Mouse (Mus musculus) intestine, postnatal 0 days (tissue): ENCODE data around the gene Spef1. TPM values are rescaled to one million over a fixed set of nuclear protein-coding genes. Genes with fewer than 3 reads are reported as not detected.

Experiments
- ATAC-seq: fragments of 200-750 bp; cut with Nextera tagmentation; 2 replicates; pipeline ENCODE4 v1.8.0; 2017; ENCODE audit warnings: mild to moderate bottlenecking, moderate TSS enrichment, moderate library complexity
- H3K27ac ChIP-seq: fragments of 300-500 bp; sonication (generic); 2 replicates; pipeline ENCODE4 v1.5.1; 2014; ENCODE audit warnings: mild to moderate bottlenecking, low read depth, low read length, moderate library complexity
- H3K27me3 ChIP-seq: fragments of 300-500 bp; sonication (generic); replicated peaks from 2 replicates; pipeline ENCODE4 v1.6.1; 2014; ENCODE audit warnings: low read length, mixed read lengths; ENCODE audit not compliant: control insufficient read depth, insufficient read depth
- H3K36me3 ChIP-seq: fragments of 300-500 bp; sonication (generic); 2 replicates; pipeline ENCODE4 v1.6.1; 2014; ENCODE audit warnings: mild to moderate bottlenecking, moderate library complexity; ENCODE audit not compliant: control insufficient read depth, insufficient read depth
- H3K4me1 ChIP-seq: fragments of 300-500 bp; sonication (generic); replicated peaks from 2 replicates; pipeline ENCODE4 v1.6.1; 2014; ENCODE audit warnings: antibody characterized with exemption, low read length, mixed read lengths; ENCODE audit not compliant: control insufficient read depth, insufficient read depth
- H3K4me2 ChIP-seq: fragments of 300-500 bp; sonication (generic); replicated peaks from 2 replicates; pipeline ENCODE4 v1.6.1; 2014; ENCODE audit warnings: low read depth, mild to moderate bottlenecking, moderate library complexity
- H3K4me3 ChIP-seq: fragments of 300-500 bp; sonication (generic); 2 replicates; pipeline ENCODE4 v1.5.1; 2014; ENCODE audit warnings: low read depth, low read length
- H3K9ac ChIP-seq: fragments of 300-500 bp; sonication (generic); 2 replicates; pipeline ENCODE4 v1.6.1; 2014; ENCODE audit warnings: mild to moderate bottlenecking, low read depth, low read length
- H3K9me3 ChIP-seq: fragments of 300-500 bp; sonication (generic); 2 replicates; pipeline ENCODE4 v1.6.1; 2016; ENCODE audit warnings: mixed run types; ENCODE audit not compliant: control insufficient read depth
- CTCF ChIP-seq: sonication (generic); IDR thresholded peaks from 2 replicates; pipeline ENCODE4 v1.5.1; 2016; ENCODE audit warnings: low read depth, mild to moderate bottlenecking, control low read depth, antibody characterized with exemption, moderate library complexity
- WGBS: fragments of 180-500 bp; shearing (Covaris S2); extraction: QIAGEN DNeasy Blood & Tissue Kit; methylation state at CpG from one replicate; pipeline ENCODE4 v1.1.7; 2014; 5-methylcytosine and 5-hydroxymethylcytosine counted together
- polyA plus RNA-seq: library from polyadenylated mRNA; unstranded; fragments of >200 nt; fragmentation: Nextera tagmentation; extraction: Ambion mirVana; gene quantifications from 2 replicates; pipeline ENCODE4 v1.2.1, GENCODE M21; 2015

The Spef1 gene
- polyA plus RNA-seq, 1 experiment from 2014 or later, result 2.0 TPM

GRCm38 (mm10) chr2:131215941-131216858, 29.1 kb upstream of the Spef1 start:
- peak; percentile 63 for ATAC-seq
- no peaks in the 10 kb centered on the region for H3K9me3 ChIP-seq
- no peak overlapping the region for H3K4me3 ChIP-seq
- 43% methylated on average over 7 of the region's 7 CpGs for WGBS
- H3K27ac ChIP-seq, result peak overlapping the region; percentile 77
- H3K4me1 ChIP-seq, result peaks cover 6% of the 10 kb centered on the region; the same call in 1 of the 2 replicates
- no peak overlapping the region for H3K4me2 ChIP-seq
- TF ChIP-seq CTCF, result no peak
- no peak overlapping the region for H3K9ac ChIP-seq
- peaks cover 6% of the 10 kb centered on the region; the same call in 1 of the 2 replicates for H3K36me3 ChIP-seq
- no peaks in the 10 kb centered on the region for H3K27me3 ChIP-seq

DNA sequence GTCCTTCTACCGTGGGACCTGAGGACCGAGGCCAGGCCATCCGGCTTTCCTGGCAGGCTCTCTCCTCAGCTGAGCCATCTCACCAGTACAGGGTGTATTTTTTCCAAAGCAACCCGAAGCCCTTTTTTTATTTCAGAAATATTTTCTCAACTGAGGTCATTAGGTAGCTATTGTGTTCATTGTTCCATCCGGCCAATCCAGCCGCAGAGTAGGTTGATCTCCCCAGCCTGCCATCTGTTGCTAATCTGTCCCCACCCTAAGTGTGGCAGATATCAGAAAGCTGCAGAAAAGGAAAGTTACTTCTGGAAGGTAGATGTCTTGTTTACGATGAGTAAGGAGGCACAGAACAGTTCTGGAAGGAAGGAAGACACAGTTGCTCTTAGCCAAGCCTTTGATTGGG, 26.7 kb upstream of the Spef1 start:
- no peak for TF ChIP-seq CTCF
- H3K4me3 ChIP-seq, result no peak overlapping the region
- H3K9me3 ChIP-seq, result no peaks in the 10 kb centered on the region
- H3K9ac ChIP-seq, result no peak overlapping the region
- H3K4me1 ChIP-seq, result peaks cover 12% of the 10 kb centered on the region; the same call in 1 of the 2 replicates
- 55% methylated on average over 7 of the region's 7 CpGs for WGBS
- no peaks in the 10 kb centered on the region for H3K27me3 ChIP-seq
- no peak overlapping the region for H3K4me2 ChIP-seq
- peaks cover 6% of the 10 kb centered on the region; the same call in 1 of the 2 replicates for H3K36me3 ChIP-seq
- H3K27ac ChIP-seq, result peak overlapping the region; percentile 8; the same call in 1 of the 2 replicates
- ATAC-seq, result no peak

DNA sequence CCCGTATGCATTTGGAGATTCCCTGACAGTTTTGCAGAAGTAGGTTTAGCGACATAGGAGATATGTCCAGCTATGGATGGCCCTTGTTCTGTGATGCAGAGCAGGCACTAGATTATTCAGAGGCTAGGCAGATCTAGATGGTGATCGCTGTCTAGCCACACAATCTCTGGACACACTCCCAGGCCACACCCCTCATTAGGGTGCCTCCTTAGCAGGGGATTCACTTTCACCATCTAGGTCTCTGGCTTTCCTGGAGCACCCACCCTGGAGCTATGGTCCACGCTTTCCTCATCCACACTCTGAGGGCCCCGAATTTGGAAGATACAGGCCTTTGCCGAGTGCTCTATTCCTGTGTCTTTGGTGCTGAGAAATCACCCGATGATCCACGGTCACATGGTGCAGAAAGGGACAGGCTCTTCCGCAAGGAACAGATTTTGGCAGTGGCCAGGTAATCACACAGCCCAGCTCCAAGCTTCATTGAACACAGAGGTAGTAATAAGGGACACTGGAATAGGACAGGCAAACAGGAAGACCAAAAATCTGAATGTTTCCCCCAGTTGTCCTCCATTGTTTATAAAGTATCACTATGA, 24.0 kb upstream of the Spef1 start:
- Histone ChIP-seq H3K36me3 (peaks cover 6% of the 10 kb centered on the region; the same call in 1 of the 2 replicates), H3K27ac (peak overlapping the region; percentile 96), H3K4me3 (peak overlapping the region; percentile 66), H3K9ac (peak overlapping the region; percentile 79), H3K9me3 (no peaks in the 10 kb centered on the region), H3K4me2 (peak overlapping the region; percentile 78), H3K4me1 (peaks cover 12% of the 10 kb centered on the region; the same call in 1 of the 2 replicates), H3K27me3 (no peaks in the 10 kb centered on the region)
- no peak for ATAC-seq
- no peak for TF ChIP-seq CTCF
- 47% methylated on average over 9 of the region's 9 CpGs for WGBS

DNA sequence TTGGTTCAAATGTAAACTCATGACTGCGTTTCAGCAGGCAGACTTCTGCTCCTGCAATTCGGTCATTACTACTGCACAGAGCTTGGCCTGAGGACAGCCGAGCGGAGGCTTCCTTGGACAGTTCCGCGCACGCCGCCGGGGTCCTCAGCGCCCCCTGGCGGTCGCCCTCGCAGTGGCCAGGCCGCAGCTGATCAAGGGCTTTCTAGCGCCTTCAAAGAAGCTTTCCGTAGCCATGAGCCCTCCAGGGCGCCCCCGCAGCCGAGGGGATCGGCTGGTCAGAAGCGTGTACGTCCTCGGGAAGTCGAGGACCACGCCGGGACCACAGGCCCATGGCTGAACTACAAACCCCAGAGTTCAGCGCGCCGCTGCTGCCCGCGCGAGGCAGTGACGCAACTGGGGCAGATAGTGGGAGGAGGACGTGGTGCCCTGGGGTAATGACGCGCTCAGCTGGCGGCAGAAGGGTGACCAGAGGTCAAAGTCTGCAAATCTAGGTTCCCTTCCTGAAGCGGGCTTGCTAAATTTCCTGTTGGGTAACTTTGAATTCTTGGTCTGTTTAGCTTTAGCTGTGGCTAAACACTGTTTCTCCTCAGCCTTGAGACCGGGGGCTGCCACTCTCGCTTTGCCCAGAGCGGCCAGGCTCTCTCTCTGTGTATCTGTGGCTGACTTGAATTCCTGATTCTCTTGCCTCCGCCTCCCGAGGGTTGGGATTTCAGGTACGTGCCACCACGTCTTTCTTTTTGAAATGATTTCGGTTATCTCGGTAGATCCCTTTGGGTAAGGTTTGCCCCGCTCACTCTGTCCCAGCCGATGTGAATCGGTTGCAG, 23.1 kb upstream of the Spef1 start:
- no peaks in the 10 kb centered on the region for H3K27me3 ChIP-seq
- WGBS, result 2% methylated on average over 50 of the region's 50 CpGs
- peaks cover 6% of the 10 kb centered on the region; the same call in 1 of the 2 replicates for H3K36me3 ChIP-seq
- TF ChIP-seq CTCF, result peak; percentile 99
- ATAC-seq, result peak; percentile 98
- no peaks in the 10 kb centered on the region for H3K9me3 ChIP-seq
- peak overlapping the region; percentile 79 for H3K9ac ChIP-seq
- peak overlapping the region; percentile 78 for H3K4me2 ChIP-seq
- peak overlapping the region; percentile 66 for H3K4me3 ChIP-seq
- peak overlapping the region; percentile 96 for H3K27ac ChIP-seq
- H3K4me1 ChIP-seq, result peaks cover 13% of the 10 kb centered on the region; the same call in 1 of the 2 replicates

- peak overlapping the region; percentile 78 for H3K4me2 ChIP-seq
- ATAC-seq, result no peak
- peak overlapping the region; percentile 96 for H3K27ac ChIP-seq
- peaks cover 6% of the 10 kb centered on the region; the same call in 1 of the 2 replicates for H3K36me3 ChIP-seq
- no peaks in the 10 kb centered on the region for H3K27me3 ChIP-seq
- no peak for TF ChIP-seq CTCF
- peaks cover 21% of the 10 kb centered on the region for H3K4me1 ChIP-seq
- peak overlapping the region; percentile 79; the same call in 1 of the 2 replicates for H3K9ac ChIP-seq
- H3K9me3 ChIP-seq, result no peaks in the 10 kb centered on the region
- no peak overlapping the region for H3K4me3 ChIP-seq
- WGBS, result 69% methylated on average over 4 of the region's 4 CpGs
These were observed 22.2 kb upstream of the Spef1 start for GRCm38 (mm10) chr2:131209125-131209795.
